Mouse (Mus musculus) kidney, embryonic 15.5 days (tissue): ENCODE measurements at regions not wholly inside any gene's neighbourhood (a gene's known extent, or its start where the extent isn't known, plus 50 kb on each side); places are given as distances from the start of the nearest gene placed in this dataset.

Source experiments
- ATAC-seq: fragments of 200-750 bp; cut with Nextera tagmentation; replicated peaks from 2 replicates; pipeline ENCODE4 v1.8.0; 2017; ENCODE audit warnings: moderate TSS enrichment; ENCODE audit not compliant: low FRiP score
- H3K27ac ChIP-seq: fragments of 300-500 bp; sonication (generic); 2 replicates; pipeline ENCODE4 v1.5.1; 2015; ENCODE audit warnings: mild to moderate bottlenecking, inconsistent platforms
- H3K27me3 ChIP-seq: fragments of 300-500 bp; sonication (generic); 2 replicates; pipeline ENCODE4 v1.6.1; 2015; ENCODE audit warnings: inconsistent platforms
- H3K36me3 ChIP-seq: fragments of 300-500 bp; sonication (generic); 2 replicates; pipeline ENCODE4 v1.6.1; 2015; ENCODE audit warnings: inconsistent platforms
- H3K4me1 ChIP-seq: fragments of 300-500 bp; sonication (generic); 2 replicates; pipeline ENCODE4 v1.6.1; 2015; ENCODE audit warnings: inconsistent platforms
- H3K4me2 ChIP-seq: fragments of 300-500 bp; sonication (generic); 2 replicates; pipeline ENCODE4 v1.6.1; 2015; ENCODE audit warnings: moderate library complexity, mild to moderate bottlenecking, inconsistent platforms
- H3K4me3 ChIP-seq: fragments of 300-500 bp; sonication (generic); replicated peaks from 2 replicates; pipeline ENCODE4 v1.5.1; 2015; ENCODE audit warnings: mild to moderate bottlenecking, inconsistent platforms
- H3K9ac ChIP-seq: fragments of 300-500 bp; sonication (generic); 2 replicates; pipeline ENCODE4 v1.6.1; 2015; ENCODE audit warnings: mild to moderate bottlenecking, inconsistent platforms
- H3K9me3 ChIP-seq: fragments of 300-500 bp; sonication (generic); replicated peaks from 2 replicates; pipeline ENCODE4 v1.6.1; 2016; ENCODE audit warnings: inconsistent platforms
- WGBS: fragments of 180-500 bp; shearing (Covaris S2); methylation state at CpG from one replicate; pipeline ENCODE4 v1.1.7; 2015; ENCODE audit warnings: mixed read lengths; 5-methylcytosine and 5-hydroxymethylcytosine counted together

DNA sequence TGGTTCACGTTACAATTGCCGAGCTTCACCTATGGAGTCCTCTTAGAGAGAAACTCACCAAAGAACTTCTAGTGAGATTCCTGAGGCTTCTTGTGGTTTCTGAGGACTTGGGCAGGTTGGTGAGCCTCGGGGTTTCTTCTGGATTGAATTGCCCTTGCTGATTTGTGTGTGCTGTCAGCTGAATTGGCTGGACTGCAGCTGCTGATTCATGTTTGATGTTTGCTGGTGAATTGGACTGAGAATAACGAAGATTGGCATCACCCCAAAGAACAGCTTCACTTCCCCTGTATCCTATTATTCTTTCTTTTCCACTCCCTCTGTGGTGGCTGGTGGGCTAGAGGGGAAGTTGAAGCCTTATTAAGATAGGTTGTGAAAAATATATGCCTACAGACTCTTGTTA, 158.4 kb downstream of the Syk start:
- no peak overlapping the region for H3K4me3 ChIP-seq
- no peaks in the 10 kb centered on the region for H3K9me3 ChIP-seq
- ATAC-seq, result no peak
- H3K4me2 ChIP-seq, result no peak overlapping the region
- H3K4me1 ChIP-seq, result peaks cover 5% of the 10 kb centered on the region; the same call in 1 of the 2 replicates
- 80% methylated on average over 4 of the region's 4 CpGs for WGBS
- no peaks in the 10 kb centered on the region for H3K27me3 ChIP-seq
- H3K36me3 ChIP-seq, result no peaks in the 10 kb centered on the region
- H3K27ac ChIP-seq, result no peak overlapping the region
- H3K9ac ChIP-seq, result no peak overlapping the region

DNA sequence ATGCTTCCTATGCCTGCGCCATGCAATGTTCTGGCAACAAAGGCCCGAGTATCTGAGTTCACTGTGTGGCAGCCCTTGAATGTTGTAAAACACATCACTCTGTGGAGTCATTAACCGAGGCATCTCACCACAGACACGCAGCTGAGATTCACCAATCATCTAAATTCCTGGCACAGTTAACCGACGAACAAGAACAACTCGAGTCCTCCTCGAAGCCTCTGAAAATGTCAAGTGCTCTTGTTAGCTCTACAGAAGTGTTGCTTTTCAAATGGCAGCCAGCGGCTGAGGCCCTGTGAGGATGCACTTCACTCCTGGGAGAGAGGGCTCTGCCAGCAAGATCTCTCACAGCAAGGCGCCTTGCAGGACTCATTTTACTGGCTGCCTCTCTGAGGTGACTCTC, 173.0 kb downstream of the Syk start:
- Histone ChIP-seq H3K36me3 (no peaks in the 10 kb centered on the region), H3K9me3 (no peaks in the 10 kb centered on the region), H3K27me3 (peaks cover 4% of the 10 kb centered on the region; the same call in 1 of the 2 replicates), H3K4me1 (peaks cover 11% of the 10 kb centered on the region), H3K4me3 (no peak overlapping the region), H3K27ac (no peak overlapping the region), H3K4me2 (no peak overlapping the region), H3K9ac (no peak overlapping the region)
- WGBS, result 66% methylated on average over 10 of the region's 10 CpGs
- ATAC-seq, result no peak

DNA sequence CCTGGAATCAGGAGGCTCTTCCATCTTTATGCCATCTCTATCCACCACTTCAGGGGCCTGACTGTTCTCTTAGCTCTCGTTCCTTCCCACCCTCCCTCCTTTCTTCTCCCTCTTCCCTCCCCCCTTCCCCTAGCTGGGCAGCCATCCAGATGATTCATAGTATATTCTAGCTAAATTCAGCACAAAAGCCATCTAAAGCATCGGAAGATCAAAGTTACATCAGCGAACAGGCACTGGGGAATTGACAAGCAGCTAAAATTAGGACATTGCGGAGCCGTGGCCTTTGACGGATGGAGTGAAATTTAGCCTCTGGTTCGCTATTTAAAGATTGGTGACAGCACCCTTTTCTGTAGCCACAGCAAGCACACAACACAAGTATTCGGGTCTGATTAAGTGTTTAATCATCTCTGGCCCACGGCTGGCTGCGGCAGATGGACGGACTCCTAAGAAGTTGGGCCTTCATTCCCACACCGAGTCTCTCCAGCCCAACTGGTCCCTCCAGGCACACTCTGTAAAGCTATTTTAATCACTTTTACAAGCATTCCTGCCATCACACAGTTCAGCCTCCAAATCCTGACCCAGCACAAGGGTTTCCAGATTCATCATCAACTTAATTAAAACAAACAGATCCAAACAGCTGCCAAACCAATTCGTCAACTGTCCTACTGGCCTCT, 163.8 kb downstream of the Auh start:
- Histone ChIP-seq H3K27ac (peak overlapping the region; percentile 28), H3K9me3 (no peaks in the 10 kb centered on the region), H3K36me3 (no peaks in the 10 kb centered on the region), H3K27me3 (no peaks in the 10 kb centered on the region), H3K9ac (no peak overlapping the region), H3K4me1 (peaks cover 26% of the 10 kb centered on the region), H3K4me3 (no peak overlapping the region), H3K4me2 (0 out of 2 replicates have a peak overlapping the region, but pooled peaks have one; percentile 17)
- ATAC-seq, result no peak
- 23% methylated on average over 13 of the region's 13 CpGs for WGBS

DNA sequence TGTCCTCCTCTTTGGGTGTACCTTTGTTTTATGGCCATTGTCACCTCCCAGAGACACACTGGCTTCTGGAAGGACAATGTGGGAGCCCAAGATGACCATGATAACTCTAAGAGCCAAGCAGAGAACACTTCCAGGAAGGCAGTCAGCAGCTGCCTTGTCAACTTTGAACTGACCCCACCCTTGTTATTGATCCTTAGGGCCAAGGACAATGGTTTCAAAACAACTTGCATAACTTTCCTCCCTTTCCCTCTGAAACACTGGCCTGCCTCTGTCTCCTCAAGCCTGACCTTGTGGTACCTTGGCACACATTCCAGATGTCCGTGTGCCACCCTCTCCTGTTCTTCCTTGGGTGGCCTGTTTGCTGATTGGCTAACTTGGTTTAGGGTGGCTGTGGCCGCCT, 163.2 kb downstream of the Auh start:
- Histone ChIP-seq H3K4me3 (no peak overlapping the region), H3K4me2 (no peak overlapping the region), H3K27ac (no peak overlapping the region), H3K9me3 (no peaks in the 10 kb centered on the region), H3K4me1 (peaks cover 28% of the 10 kb centered on the region), H3K36me3 (no peaks in the 10 kb centered on the region), H3K9ac (no peak overlapping the region), H3K27me3 (no peaks in the 10 kb centered on the region)
- 82% methylated on average over 2 of the region's 2 CpGs for WGBS
- ATAC-seq, result no peak

DNA sequence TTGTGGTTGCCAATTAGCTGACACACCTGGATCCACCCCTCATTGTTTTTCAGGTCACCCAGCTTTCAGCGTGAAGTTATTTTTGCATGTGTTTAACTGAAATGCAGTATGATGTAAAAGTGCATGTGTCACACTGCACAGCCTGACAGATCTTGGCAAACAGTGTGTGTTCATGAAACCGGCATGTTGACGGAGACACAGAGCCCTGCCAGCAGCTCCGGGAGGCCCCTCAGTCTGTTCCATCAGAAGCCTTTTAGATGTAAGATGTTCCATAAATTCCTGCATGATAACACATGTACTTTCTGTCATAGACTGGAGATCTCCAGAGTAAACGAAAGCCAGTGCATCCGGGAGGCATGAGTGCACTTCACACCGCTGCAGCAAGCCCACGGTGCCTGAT, 159.5 kb downstream of the Auh start:
- Histone ChIP-seq H3K27me3 (no peaks in the 10 kb centered on the region), H3K9me3 (no peaks in the 10 kb centered on the region), H3K4me2 (no peak overlapping the region), H3K4me1 (peaks cover 28% of the 10 kb centered on the region), H3K9ac (no peak overlapping the region), H3K27ac (no peak overlapping the region), H3K36me3 (no peaks in the 10 kb centered on the region), H3K4me3 (no peak overlapping the region)
- WGBS, result 80% methylated on average over 8 of the region's 8 CpGs
- no peak for ATAC-seq

DNA sequence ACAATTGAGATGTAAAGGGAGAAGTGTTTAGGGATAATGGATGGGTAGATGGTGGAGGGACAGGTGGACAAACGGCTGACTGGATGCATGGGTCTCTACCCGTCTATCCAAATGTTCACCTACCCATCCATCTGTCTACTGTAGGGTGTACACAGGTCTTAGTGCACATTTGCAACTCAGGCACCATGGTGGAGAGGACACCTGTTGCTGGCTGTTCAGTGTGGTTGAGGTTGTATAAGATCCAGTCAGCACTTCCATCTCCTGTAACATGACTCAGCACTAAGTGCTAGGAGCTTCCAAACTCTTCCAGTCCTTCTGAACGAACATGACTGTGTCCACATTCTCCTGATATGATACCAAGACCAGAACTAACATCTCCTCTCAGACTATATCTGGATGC, 158.0 kb downstream of the Auh start:
- no peaks in the 10 kb centered on the region for H3K36me3 ChIP-seq
- H3K4me1 ChIP-seq, result peaks cover 13% of the 10 kb centered on the region

DNA sequence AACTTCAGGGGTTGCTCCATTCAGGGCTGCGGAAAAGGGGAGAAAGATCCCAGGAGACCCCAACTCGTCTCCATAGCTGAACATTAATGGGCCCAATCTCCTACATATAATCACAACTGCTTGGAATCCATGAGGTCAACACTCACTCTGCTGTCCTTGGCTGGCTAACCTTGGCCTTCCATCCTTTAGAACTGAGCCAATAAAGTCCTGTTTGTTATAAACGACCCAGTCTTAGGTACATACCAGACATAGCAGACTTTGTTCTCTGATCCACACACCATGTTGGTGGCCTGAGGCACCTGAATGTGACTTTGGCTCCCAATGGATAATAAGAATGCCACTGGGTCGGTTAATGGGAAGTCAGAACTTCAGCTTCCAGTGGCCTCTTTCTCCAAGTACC, 157.4 kb downstream of the Auh start:
- Histone ChIP-seq H3K9me3 (no peaks in the 10 kb centered on the region), H3K4me3 (no peak overlapping the region), H3K9ac (no peak overlapping the region), H3K4me1 (peaks cover 11% of the 10 kb centered on the region), H3K4me2 (no peak overlapping the region), H3K27me3 (no peaks in the 10 kb centered on the region), H3K27ac (no peak overlapping the region), H3K36me3 (no peaks in the 10 kb centered on the region)
- WGBS, result 72% methylated on average over 4 of the region's 4 CpGs
- ATAC-seq, result no peak

More for the DNA sequence above, 158.0 kb downstream of the Auh start:
- Histone ChIP-seq H3K27ac (no peak overlapping the region), H3K9ac (no peak overlapping the region), H3K4me3 (no peak overlapping the region), H3K9me3 (no peaks in the 10 kb centered on the region), H3K4me2 (no peak overlapping the region), H3K27me3 (no peaks in the 10 kb centered on the region)
- ATAC-seq, result no peak
- 90% methylated on average over 3 of the region's 3 CpGs for WGBS

DNA sequence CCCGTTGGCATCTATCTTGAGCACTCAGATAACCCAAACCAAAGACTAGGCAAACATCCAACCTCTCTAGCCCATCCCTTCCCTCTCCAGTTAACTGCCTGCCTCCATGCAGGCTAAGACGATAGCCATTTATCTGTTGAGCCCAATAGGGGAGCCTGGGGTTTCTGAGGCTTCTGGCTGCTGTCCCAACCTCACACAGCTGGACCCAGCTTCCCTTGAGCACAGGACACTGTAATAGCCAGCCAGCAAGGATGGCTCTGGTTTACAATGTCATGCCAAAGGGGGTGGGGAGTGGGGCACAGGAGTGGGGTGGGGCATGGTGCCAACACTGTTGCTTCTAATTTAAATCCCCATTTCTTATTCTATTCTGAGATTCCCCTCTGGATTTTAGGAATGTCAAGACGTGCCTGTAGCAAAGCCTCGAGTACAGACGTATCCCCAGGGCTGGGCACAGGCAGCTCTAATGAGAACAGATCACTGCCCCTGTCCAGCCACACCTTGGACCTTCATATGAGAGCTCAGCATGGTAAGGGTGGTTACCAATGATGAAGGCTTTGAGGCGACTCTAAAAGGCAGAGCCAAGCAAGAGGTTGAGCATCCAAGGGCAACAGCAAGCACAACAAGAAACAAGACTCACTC, 152.0 kb downstream of the Auh start:
- no peak overlapping the region for H3K27ac ChIP-seq
- WGBS, result 67% methylated on average over 6 of the region's 6 CpGs
- no peak for ATAC-seq

DNA sequence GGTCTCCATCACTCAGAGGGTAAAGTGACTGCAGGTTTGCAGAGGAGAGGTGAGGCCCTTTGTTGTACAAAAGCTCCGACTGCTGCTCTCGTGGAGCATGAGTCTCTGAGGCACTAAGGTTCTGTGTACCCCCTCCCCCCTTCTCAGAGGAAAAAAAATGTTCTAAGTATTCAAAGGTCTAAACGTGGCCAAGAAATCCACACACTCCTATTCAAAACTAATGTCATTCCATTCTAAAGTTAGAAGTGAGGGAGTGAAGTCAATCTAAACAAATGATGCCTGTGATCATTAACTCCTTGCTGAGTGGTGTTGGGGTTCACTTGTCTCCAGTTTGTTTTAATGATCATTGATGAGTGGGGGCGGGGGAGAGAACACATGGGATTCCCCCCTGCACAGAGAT, 150.6 kb downstream of the Auh start:
- Histone ChIP-seq H3K36me3 (no peaks in the 10 kb centered on the region), H3K4me3 (no peak overlapping the region), H3K4me1 (peaks cover 3% of the 10 kb centered on the region; the same call in 1 of the 2 replicates), H3K9ac (no peak overlapping the region), H3K27me3 (no peaks in the 10 kb centered on the region), H3K4me2 (no peak overlapping the region), H3K9me3 (no peaks in the 10 kb centered on the region), H3K27ac (no peak overlapping the region)
- 29% methylated on average over 4 of the region's 4 CpGs for WGBS
- ATAC-seq, result no peak

More for the DNA sequence above, 152.0 kb downstream of the Auh start:
- no peaks in the 10 kb centered on the region for H3K27me3 ChIP-seq
- no peak overlapping the region for H3K4me3 ChIP-seq
- no peak overlapping the region for H3K9ac ChIP-seq
- H3K4me2 ChIP-seq, result no peak overlapping the region
- no peaks in the 10 kb centered on the region for H3K36me3 ChIP-seq
- no peaks in the 10 kb centered on the region for H3K9me3 ChIP-seq
- H3K4me1 ChIP-seq, result peaks cover 3% of the 10 kb centered on the region; the same call in 1 of the 2 replicates
